26 mouse cellular contexts compared by ENCODE assay signal in genomic region chr7:102117382-102117781, GRCm38 (mm10). TPM values are rescaled to one million over a fixed set of nuclear protein-coding genes. Genes with fewer than 3 reads are reported as not detected.
"Had no signal": no experiment of that assay in that cellular context is flagged by ENCODE, and none has a peak within 500 bp of the region (broad histone marks: within the 10 kb centered on the region; RNA-seq: fewer than 3 reads in every experiment).

No protein-coding gene starts in this region.

- ATAC-seq: midbrain, embryonic 16.5 days had no signal

- H3K4me1 ChIP-seq: midbrain, embryonic 10.5 days; midbrain, embryonic 12.5 days; neural tube, embryonic 12.5 days had no signal

- DNase-seq: lung, adult 18-20 months; lung, embryonic 14.5 days; lung, postnatal 10 days; lung, postnatal 4 days; midbrain, embryonic 14.5 days; retina, postnatal 1 day; right cerebral cortex, adult 18-20 months; right cerebral cortex, postnatal 25 days; right cerebral cortex, postnatal 4 days; spleen, adult 18-20 months; thymus, adult 18-20 months; thymus, postnatal 14 days; thymus, postnatal 36 days had no signal

- H3K27ac ChIP-seq: liver, embryonic 14.5 days; midbrain, embryonic 10.5 days; midbrain, embryonic 12.5 days; neural tube, embryonic 12.5 days had no signal

- H3K9me3 ChIP-seq: midbrain, embryonic 10.5 days; midbrain, embryonic 12.5 days; neural tube, embryonic 12.5 days had no signal

- H3K27me3 ChIP-seq: neural tube, embryonic 12.5 days had no signal

- H3K4me3 ChIP-seq: midbrain, embryonic 10.5 days; midbrain, embryonic 12.5 days; neural tube, embryonic 12.5 days had no signal

RNA-seq across cellular contexts. Expression of gene Chrna10, which starts 0.8 kb away (rescaled TPM):
- total RNA-seq: megakaryocyte-erythroid progenitor cell, adult 5-6 weeks had no signal
- polyA plus RNA-seq: liver, embryonic 14.5 days; liver, embryonic 16.5 days; lung, embryonic 14.5 days; midbrain, embryonic 10.5 days; midbrain, embryonic 12.5 days; midbrain, embryonic 14.5 days; midbrain, embryonic 16.5 days; neural tube, embryonic 12.5 days; stomach, embryonic 16.5 days had no signal

RNA-seq across cellular contexts. Expression of gene Art5, which starts 8.1 kb away (rescaled TPM):
- total RNA-seq: megakaryocyte-erythroid progenitor cell, adult 5-6 weeks had no signal
- polyA plus RNA-seq: midbrain, embryonic 16.5 days had no signal

RNA-seq across cellular contexts. Expression of gene Art1, which starts 15.8 kb away (rescaled TPM):
- total RNA-seq: megakaryocyte-erythroid progenitor cell, adult 5-6 weeks; neutrophil, adult 5-6 weeks had no signal
- polyA plus RNA-seq: small intestine, adult 2 months had no signal

RNA-seq across cellular contexts. Expression of gene Trpc2, which starts 34.5 kb away (rescaled TPM):
- polyA plus RNA-seq: lung, embryonic 14.5 days; midbrain, embryonic 10.5 days; midbrain, embryonic 12.5 days; midbrain, embryonic 16.5 days; neural tube, embryonic 14.5 days; stomach, embryonic 14.5 days; stomach, embryonic 16.5 days; thymus, postnatal 0 days had no signal
